Mouse (Mus musculus) lung, embryonic 15.5 days (tissue): ENCODE data around the gene Sstr4. TPM values are rescaled to one million over a fixed set of nuclear protein-coding genes. Genes with fewer than 3 reads are reported as not detected.

Source experiments
- ATAC-seq: fragments of 200-750 bp; cut with Nextera tagmentation; 2 replicates; pipeline ENCODE4 v1.8.0; 2017; ENCODE audit warnings: moderate number of reproducible peaks, borderline replicate concordance; ENCODE audit not compliant: low FRiP score, low TSS enrichment; ENCODE audit errors: extremely low read depth
- H3K27ac ChIP-seq: fragments of 300-500 bp; sonication (generic); 2 replicates; pipeline ENCODE4 v1.5.1; 2015; ENCODE audit warnings: moderate library complexity, mild to moderate bottlenecking, inconsistent platforms
- H3K27me3 ChIP-seq: fragments of 300-500 bp; sonication (generic); 2 replicates; pipeline ENCODE4 v1.6.1; 2015; ENCODE audit warnings: inconsistent platforms
- H3K36me3 ChIP-seq: fragments of 300-500 bp; sonication (generic); 2 replicates; pipeline ENCODE4 v1.6.1; 2015; ENCODE audit warnings: inconsistent platforms
- H3K4me1 ChIP-seq: fragments of 300-500 bp; sonication (generic); 2 replicates; pipeline ENCODE4 v1.6.1; 2015; ENCODE audit warnings: inconsistent platforms
- H3K4me2 ChIP-seq: fragments of 300-500 bp; sonication (generic); 2 replicates; pipeline ENCODE4 v1.6.1; 2015; ENCODE audit warnings: inconsistent platforms, mild to moderate bottlenecking, moderate library complexity
- H3K4me3 ChIP-seq: fragments of 300-500 bp; sonication (generic); 2 replicates; pipeline ENCODE4 v1.5.1; 2015; ENCODE audit warnings: mild to moderate bottlenecking, inconsistent platforms
- H3K9ac ChIP-seq: fragments of 300-500 bp; sonication (generic); 2 replicates; pipeline ENCODE4 v1.6.1; 2015; ENCODE audit warnings: inconsistent platforms
- H3K9me3 ChIP-seq: fragments of 300-500 bp; sonication (generic); 2 replicates; pipeline ENCODE4 v1.6.1; 2016; ENCODE audit warnings: inconsistent platforms
- WGBS: fragments of 180-500 bp; shearing (Covaris S2); methylation state at CpG from one replicate; pipeline ENCODE4 v1.1.7; 2015; 5-methylcytosine and 5-hydroxymethylcytosine counted together
- polyA plus RNA-seq: library from polyadenylated mRNA; unstranded; fragments of >200 nt; fragmentation: Nextera tagmentation; extraction: Ambion mirVana; gene quantifications from 2 replicates; pipeline ENCODE4 v1.2.1, GENCODE M21; 2015

Sstr4 gene
- polyA plus RNA-seq, 1 experiment from 2014 or later: 3.0 TPM

DNA sequence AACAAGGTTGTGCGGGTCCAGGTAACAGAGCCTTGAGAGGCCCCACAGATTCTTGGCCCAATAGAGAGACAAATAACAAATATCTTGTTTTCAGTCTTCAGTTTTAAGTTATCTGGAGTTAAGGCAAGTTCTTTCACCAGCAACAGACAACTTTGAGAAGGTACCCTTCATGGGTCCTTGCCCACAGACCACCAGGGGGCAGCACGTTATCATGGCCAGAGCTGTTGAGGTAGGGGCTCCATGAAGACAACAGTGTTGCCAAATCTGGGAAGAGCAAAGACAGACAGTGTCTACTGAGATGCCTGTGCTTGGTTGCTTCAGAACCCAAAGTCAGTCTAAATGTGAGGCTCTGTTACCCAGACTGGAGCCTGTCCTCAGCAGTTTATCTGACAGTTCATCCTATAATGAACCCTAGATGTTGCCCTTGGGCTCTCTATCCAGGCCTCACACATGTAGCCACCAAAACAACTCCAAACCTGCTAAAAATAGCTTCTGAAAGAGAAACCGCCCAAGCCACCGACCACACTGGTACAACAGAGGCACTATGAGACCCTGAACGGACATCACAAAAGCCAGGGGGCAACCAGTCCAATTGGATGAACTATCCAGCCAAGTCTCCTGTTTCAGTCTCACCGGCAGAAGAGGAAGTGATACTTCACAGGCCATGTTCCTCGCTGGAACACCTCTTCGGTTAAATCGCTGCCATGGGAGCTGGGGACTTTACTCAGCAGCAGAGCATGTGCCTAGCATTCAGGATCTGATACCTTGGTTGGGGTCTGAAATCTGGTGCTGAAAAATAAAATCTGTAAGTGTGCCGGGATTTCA, 19.6 kb upstream of the Sstr4 start:
- Histone ChIP-seq H3K4me1 (peaks cover 33% of the 10 kb centered on the region), H3K36me3 (no peaks in the 10 kb centered on the region), H3K4me3 (no peak overlapping the region), H3K27me3 (no peaks in the 10 kb centered on the region), H3K27ac (no peak overlapping the region), H3K9me3 (no peaks in the 10 kb centered on the region), H3K4me2 (no peak overlapping the region), H3K9ac (no peak overlapping the region)
- ATAC-seq: no peak
- whole genome bisulfite sequencing: 79% methylated on average over 10 of the region's 10 CpGs

- ATAC-seq: no peak
- H3K9ac ChIP-seq: no peak overlapping the region
Observed at GRCm38 (mm10) chr2:148378817-148379342, 16.3 kb upstream of the Sstr4 start.

GRCm38 (mm10) chr2:148379899-148380413, 15.2 kb upstream of the Sstr4 start:
- Histone ChIP-seq H3K27me3 (no peaks in the 10 kb centered on the region), H3K9me3 (no peaks in the 10 kb centered on the region), H3K9ac (no peak overlapping the region), H3K4me1 (peaks cover 5% of the 10 kb centered on the region; the same call in 1 of the 2 replicates), H3K36me3 (no peaks in the 10 kb centered on the region), H3K4me2 (no peak overlapping the region), H3K4me3 (no peak overlapping the region), H3K27ac (no peak overlapping the region)
- no peak for ATAC-seq
- 85% methylated on average over 1 of the region's 1 CpGs for WGBS

More at GRCm38 (mm10) chr2:148378817-148379342, 16.3 kb upstream of the Sstr4 start:
- Histone ChIP-seq H3K4me3 (no peak overlapping the region), H3K9me3 (no peaks in the 10 kb centered on the region), H3K36me3 (no peaks in the 10 kb centered on the region), H3K27ac (no peak overlapping the region), H3K27me3 (no peaks in the 10 kb centered on the region), H3K4me2 (no peak overlapping the region), H3K4me1 (peaks cover 7% of the 10 kb centered on the region)
- 63% methylated on average over 1 of the region's 1 CpGs for WGBS

GRCm38 (mm10) chr2:148381076-148381475, 14.1 kb upstream of the Sstr4 start:
- ATAC-seq: no peak
- H3K9ac ChIP-seq: no peak overlapping the region
- H3K27ac ChIP-seq: no peak overlapping the region
- H3K4me1 ChIP-seq: no peaks in the 10 kb centered on the region
- H3K27me3 ChIP-seq: no peaks in the 10 kb centered on the region
- WGBS: 90% methylated on average over 2 of the region's 2 CpGs
- no peak overlapping the region for H3K4me3 ChIP-seq
- no peaks in the 10 kb centered on the region for H3K36me3 ChIP-seq
- no peak overlapping the region for H3K4me2 ChIP-seq
- H3K9me3 ChIP-seq: no peaks in the 10 kb centered on the region

GRCm38 (mm10) chr2:148386476-148386875, 8.7 kb upstream of the Sstr4 start:
- Histone ChIP-seq H3K27me3 (no peaks in the 10 kb centered on the region), H3K4me2 (no peak overlapping the region), H3K4me1 (no peaks in the 10 kb centered on the region), H3K36me3 (no peaks in the 10 kb centered on the region), H3K27ac (no peak overlapping the region), H3K9me3 (no peaks in the 10 kb centered on the region), H3K4me3 (no peak overlapping the region), H3K9ac (no peak overlapping the region)
- ATAC-seq: no peak
- WGBS: 92% methylated on average over 3 of the region's 3 CpGs

GRCm38 (mm10) chr2:148386927-148387326, 8.2 kb upstream of the Sstr4 start:
- H3K27ac ChIP-seq: no peak overlapping the region
- H3K36me3 ChIP-seq: no peaks in the 10 kb centered on the region
- no peak for ATAC-seq
- no peak overlapping the region for H3K9ac ChIP-seq
- no peak overlapping the region for H3K4me3 ChIP-seq
- H3K4me1 ChIP-seq: no peaks in the 10 kb centered on the region
- no peaks in the 10 kb centered on the region for H3K9me3 ChIP-seq
- WGBS: 74% methylated on average over 2 of the region's 2 CpGs
- H3K4me2 ChIP-seq: no peak overlapping the region
- no peaks in the 10 kb centered on the region for H3K27me3 ChIP-seq

- no peak overlapping the region for H3K4me3 ChIP-seq
- H3K27me3 ChIP-seq: no peaks in the 10 kb centered on the region
- H3K36me3 ChIP-seq: no peaks in the 10 kb centered on the region
- ATAC-seq: no peak
- no peaks in the 10 kb centered on the region for H3K4me1 ChIP-seq
- no peak overlapping the region for H3K4me2 ChIP-seq
- WGBS: 73% methylated on average over 6 of the region's 6 CpGs
- no peak overlapping the region for H3K9ac ChIP-seq
- no peak overlapping the region for H3K27ac ChIP-seq
- H3K9me3 ChIP-seq: no peaks in the 10 kb centered on the region
Observed at GRCm38 (mm10) chr2:148387652-148388581, 7.2 kb upstream of the Sstr4 start.

DNA sequence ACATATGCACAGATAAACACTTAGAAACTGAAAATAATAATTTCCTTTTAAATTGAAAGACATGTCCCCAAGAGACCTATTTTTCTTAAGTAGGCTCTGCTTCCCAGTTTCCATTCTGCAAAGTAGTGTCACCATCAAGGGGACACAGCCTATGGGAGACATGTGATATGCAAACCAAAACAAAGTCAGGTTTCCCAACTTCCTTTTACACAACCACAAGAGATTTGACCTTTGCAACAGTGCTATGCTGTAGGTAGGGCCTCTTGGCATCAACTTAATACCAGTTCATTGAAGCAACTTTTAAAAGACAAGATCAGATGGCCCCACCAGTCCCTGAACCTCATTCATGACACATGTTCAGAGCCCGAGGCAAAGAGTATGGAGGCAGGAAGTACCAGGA, 2.0 kb upstream of the Sstr4 start:
- ATAC-seq: no peak
- H3K36me3 ChIP-seq: no peaks in the 10 kb centered on the region
- WGBS: 68% methylated on average over 1 of the region's 1 CpGs
- peaks cover 16% of the 10 kb centered on the region for H3K27me3 ChIP-seq
- no peaks in the 10 kb centered on the region for H3K9me3 ChIP-seq
- no peak overlapping the region for H3K4me2 ChIP-seq
- no peak overlapping the region for H3K4me3 ChIP-seq
- no peak overlapping the region for H3K27ac ChIP-seq
- H3K4me1 ChIP-seq: peaks cover 36% of the 10 kb centered on the region
- H3K9ac ChIP-seq: no peak overlapping the region

DNA sequence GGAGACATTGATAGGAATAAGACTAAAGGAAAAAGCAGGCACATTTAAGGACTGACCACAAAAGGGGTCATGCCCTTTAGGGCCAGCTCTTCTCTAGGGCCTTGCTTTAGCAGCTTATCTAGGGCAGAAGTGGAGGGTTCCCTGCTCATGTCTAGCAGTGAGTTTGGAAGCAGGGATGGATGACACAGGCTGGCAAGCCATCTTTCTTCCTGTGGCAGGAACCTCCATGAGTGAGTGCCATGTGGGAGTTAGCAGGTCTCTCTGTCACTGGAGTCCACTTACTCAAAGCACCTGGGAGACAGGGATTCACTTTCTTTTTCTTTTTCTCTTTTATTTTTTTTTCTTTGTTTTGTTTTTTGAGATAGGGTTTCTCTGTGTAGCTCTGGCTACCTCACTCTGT, 1.3 kb upstream of the Sstr4 start:
- Histone ChIP-seq H3K9me3 (no peaks in the 10 kb centered on the region), H3K4me3 (no peak overlapping the region), H3K9ac (no peak overlapping the region), H3K27ac (no peak overlapping the region), H3K36me3 (no peaks in the 10 kb centered on the region), H3K27me3 (peaks cover 16% of the 10 kb centered on the region), H3K4me2 (no peak overlapping the region), H3K4me1 (peaks cover 40% of the 10 kb centered on the region)
- no peak for ATAC-seq

GRCm38 (mm10) chr2:148396209-148396608, 1.1 kb downstream of the Sstr4 start:
- WGBS: 68% methylated on average over 10 of the region's 10 CpGs
- H3K27ac ChIP-seq: peak overlapping the region; percentile 58; the same call in 1 of the 2 replicates
- H3K4me1 ChIP-seq: peaks cover 62% of the 10 kb centered on the region
- peak overlapping the region; percentile 4; the same call in 1 of the 2 replicates for H3K9ac ChIP-seq
- H3K27me3 ChIP-seq: peaks cover 16% of the 10 kb centered on the region
- no peak for ATAC-seq
- peak overlapping the region; percentile 99 for H3K4me2 ChIP-seq
- H3K9me3 ChIP-seq: no peaks in the 10 kb centered on the region
- H3K4me3 ChIP-seq: no peak overlapping the region
- H3K36me3 ChIP-seq: no peaks in the 10 kb centered on the region

- Histone ChIP-seq H3K4me1 (peaks cover 62% of the 10 kb centered on the region), H3K27me3 (peaks cover 16% of the 10 kb centered on the region), H3K4me3 (peak overlapping the region; percentile 2; the same call in 1 of the 2 replicates), H3K27ac (peak overlapping the region; percentile 58), H3K9me3 (no peaks in the 10 kb centered on the region), H3K36me3 (no peaks in the 10 kb centered on the region), H3K9ac (no peak overlapping the region), H3K4me2 (peak overlapping the region; percentile 99)
- 26% methylated on average over 11 of the region's 11 CpGs for WGBS
- peak; percentile 60; the same call in 1 of the 2 replicates for ATAC-seq
Observed at GRCm38 (mm10) chr2:148397015-148397783, 2.1 kb downstream of the Sstr4 start.
